Mouse (Mus musculus): ENCODE data around the gene Rhoh.

DNA sequence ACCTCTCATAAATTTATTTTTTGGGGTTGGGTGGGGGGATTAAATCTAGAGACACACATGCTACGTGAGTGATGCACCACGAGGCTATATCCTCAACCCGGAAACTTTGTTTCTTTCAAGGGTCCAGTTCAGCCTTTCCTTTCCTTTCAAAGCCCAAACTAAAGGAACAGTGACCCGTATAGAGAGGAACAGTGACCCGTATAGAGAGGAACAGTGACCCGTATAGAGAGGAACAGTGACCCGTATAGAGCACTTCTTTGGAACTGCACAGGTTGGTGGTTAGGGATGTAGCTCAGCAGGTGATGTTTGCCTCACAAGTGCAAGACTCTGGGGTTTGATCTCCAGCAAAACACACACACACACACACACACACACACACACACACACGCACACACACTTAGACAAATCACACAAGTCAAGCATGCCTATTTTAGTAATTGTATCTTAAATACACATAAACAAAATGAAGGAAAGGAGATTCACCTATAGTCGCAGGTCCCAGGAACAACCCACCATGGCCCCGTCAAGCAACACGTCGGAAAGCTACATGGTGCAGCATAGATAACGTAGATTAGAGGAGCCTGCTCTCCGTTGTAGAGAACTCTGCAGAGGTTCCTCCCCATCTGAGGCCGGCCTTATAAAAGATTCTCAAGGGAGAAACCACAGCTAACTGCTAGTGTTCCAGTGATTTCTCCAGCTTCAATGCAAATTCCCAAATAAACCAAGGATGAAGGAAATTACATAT is 24.9 kb downstream of the Rhoh start:
- no peak for TF ChIP-seq CTCF (IDR thresholded peaks at IDR 0.05; ENCODE audit: borderline replicate concordance, control insufficient read depth, extremely low read depth, insufficient read depth, low read length, poor library complexity)
- no peak for TF ChIP-seq POLR2A (IDR thresholded peaks at IDR 0.05; ENCODE audit: control insufficient read depth, extremely low read depth, insufficient read depth, low read length, poor library complexity)
